Mouse (Mus musculus) forebrain, embryonic 13.5 days (tissue): ENCODE data around the gene Hspa1l. TPM values are rescaled to one million over a fixed set of nuclear protein-coding genes. Genes with fewer than 3 reads are reported as not detected.
"Not testable (repeated sequence)": the region's sequence is repeated elsewhere in the genome, so short reads cannot be mapped to it uniquely, and the experiment has no call there.

ENCODE experiments used
- ATAC-seq: fragments of 200-750 bp; cut with Nextera tagmentation; 2 replicates; pipeline ENCODE4 v1.8.0; 2017
- H3K27ac ChIP-seq: fragments of 300-500 bp; sonication (generic); 2 replicates; pipeline ENCODE4 v1.5.1; 2015; ENCODE audit warnings: inconsistent platforms, mild to moderate bottlenecking, moderate library complexity
- H3K27me3 ChIP-seq: fragments of 300-500 bp; sonication (generic); 2 replicates; pipeline ENCODE4 v1.6.1; 2015; ENCODE audit warnings: mild to moderate bottlenecking, inconsistent platforms
- H3K36me3 ChIP-seq: fragments of 300-500 bp; sonication (generic); 2 replicates; pipeline ENCODE4 v1.6.1; 2015; ENCODE audit warnings: mild to moderate bottlenecking, inconsistent platforms; ENCODE audit not compliant: poor library complexity, severe bottlenecking
- H3K4me1 ChIP-seq: fragments of 300-500 bp; sonication (generic); 2 replicates; pipeline ENCODE4 v1.6.1; 2015; ENCODE audit warnings: inconsistent platforms
- H3K4me2 ChIP-seq: fragments of 300-500 bp; sonication (generic); 2 replicates; pipeline ENCODE4 v1.6.1; 2015; ENCODE audit warnings: inconsistent platforms, mild to moderate bottlenecking, moderate library complexity
- H3K4me3 ChIP-seq: fragments of 300-500 bp; sonication (generic); 2 replicates; pipeline ENCODE4 v1.5.1; 2015; ENCODE audit warnings: mild to moderate bottlenecking, inconsistent platforms
- H3K9ac ChIP-seq: fragments of 300-500 bp; sonication (generic); 2 replicates; pipeline ENCODE4 v1.6.1; 2015; ENCODE audit warnings: mild to moderate bottlenecking, inconsistent platforms
- H3K9me3 ChIP-seq: fragments of 300-500 bp; sonication (generic); replicated peaks from 2 replicates; pipeline ENCODE4 v1.6.1; 2016; ENCODE audit warnings: inconsistent platforms
- WGBS: fragments of 180-500 bp; shearing (Covaris S2); methylation state at CpG from one replicate; pipeline ENCODE4 v1.1.7; 2015; 5-methylcytosine and 5-hydroxymethylcytosine counted together
- polyA plus RNA-seq: library from polyadenylated mRNA; unstranded; fragments of >200 nt; fragmentation: Nextera tagmentation; extraction: Ambion mirVana; gene quantifications from 2 replicates; pipeline ENCODE4 v1.2.1, GENCODE M21; 2015

Hspa1l gene
- polyA plus RNA-seq, 1 experiment from 2014 or later = 1.3 TPM

DNA sequence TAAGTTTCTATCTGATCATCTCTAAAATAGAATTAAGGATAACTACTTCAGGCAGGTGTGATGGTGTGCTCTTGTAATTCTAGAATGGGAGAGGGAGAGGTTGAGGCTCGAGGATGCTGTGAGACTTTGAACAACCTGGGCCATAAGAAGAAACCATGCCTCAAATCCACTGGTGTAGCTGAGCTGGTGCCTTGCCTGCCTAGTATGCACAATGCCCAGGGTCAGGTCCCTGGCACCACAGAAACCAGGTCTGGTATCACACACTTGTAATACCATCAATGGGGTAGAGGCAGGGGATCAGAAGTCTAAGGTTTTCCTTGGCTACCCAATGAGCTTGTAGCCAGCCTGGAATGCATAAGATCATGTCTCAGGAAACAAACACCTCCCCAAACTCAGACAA, 9.7 kb upstream of the Hspa1l start:
- H3K4me1 ChIP-seq = peaks cover 12% of the 10 kb centered on the region
- H3K36me3 ChIP-seq = no peaks in the 10 kb centered on the region
- H3K9ac ChIP-seq = no peak overlapping the region
- H3K27me3 ChIP-seq = peaks cover 29% of the 10 kb centered on the region
- no peaks in the 10 kb centered on the region for H3K9me3 ChIP-seq
- no peak overlapping the region for H3K4me3 ChIP-seq
- WGBS = 57% methylated on average over 1 of the region's 1 CpGs
- no peak overlapping the region for H3K27ac ChIP-seq
- no peak overlapping the region for H3K4me2 ChIP-seq
- no peak for ATAC-seq

DNA sequence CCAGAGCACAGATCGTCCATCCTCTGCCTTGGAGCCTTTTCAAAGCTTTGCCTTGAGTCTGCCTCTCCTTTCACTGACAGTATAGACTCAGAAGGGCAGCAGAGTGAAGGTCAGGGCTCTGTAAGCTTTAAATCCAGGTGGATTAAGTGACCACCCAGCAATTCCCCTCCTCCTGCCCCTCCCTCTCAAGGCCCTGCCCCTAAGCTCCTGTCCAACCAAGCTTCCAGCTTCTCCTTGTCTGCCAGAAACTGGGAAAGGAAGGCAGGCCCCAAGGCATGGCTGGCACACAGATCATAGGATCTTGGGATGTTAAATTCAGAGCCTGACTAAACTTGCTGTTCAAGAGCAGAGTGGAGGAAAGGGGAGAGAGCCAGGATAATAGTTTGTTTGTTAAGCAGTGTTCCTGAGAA, 7.9 kb upstream of the Hspa1l start:
- ATAC-seq = no peak
- H3K4me3 ChIP-seq = no peak overlapping the region
- no peaks in the 10 kb centered on the region for H3K36me3 ChIP-seq
- no peak overlapping the region for H3K27ac ChIP-seq
- no peak overlapping the region for H3K4me2 ChIP-seq
- H3K9me3 ChIP-seq = no peaks in the 10 kb centered on the region
- H3K9ac ChIP-seq = peak overlapping the region; percentile 18; the same call in 1 of the 2 replicates
- peaks cover 47% of the 10 kb centered on the region for H3K27me3 ChIP-seq
- peaks cover 8% of the 10 kb centered on the region for H3K4me1 ChIP-seq
- 5% methylated on average over 1 of the region's 1 CpGs for WGBS

DNA sequence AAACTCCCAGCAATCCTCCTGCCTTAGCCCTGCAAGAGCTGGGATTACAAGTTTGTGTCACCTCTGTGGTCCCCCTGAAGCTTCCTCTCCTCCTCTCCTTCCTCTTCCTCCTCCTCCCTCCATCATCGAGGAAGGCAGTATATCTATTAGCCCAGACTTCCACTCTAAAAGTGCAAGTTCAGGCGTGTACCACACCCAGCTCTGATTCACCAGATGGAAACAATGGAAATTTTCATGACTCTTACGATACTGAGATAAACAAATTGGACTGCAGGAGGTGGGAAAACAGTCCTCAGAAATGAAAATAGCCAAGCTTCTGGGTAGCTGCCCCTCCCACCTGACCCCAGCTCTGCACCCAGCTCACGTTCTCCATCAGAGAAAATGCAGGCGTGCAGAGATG, 6.9 kb upstream of the Hspa1l start:
- no peaks in the 10 kb centered on the region for H3K36me3 ChIP-seq
- no peak overlapping the region for H3K4me2 ChIP-seq
- no peak overlapping the region for H3K4me3 ChIP-seq
- WGBS = 83% methylated on average over 5 of the region's 5 CpGs
- no peak for ATAC-seq
- H3K27ac ChIP-seq = no peak overlapping the region
- H3K4me1 ChIP-seq = no peaks in the 10 kb centered on the region
- no peak overlapping the region for H3K9ac ChIP-seq
- H3K27me3 ChIP-seq = peaks cover 48% of the 10 kb centered on the region
- no peaks in the 10 kb centered on the region for H3K9me3 ChIP-seq

- H3K4me1 ChIP-seq, H3K9me3 ChIP-seq, H3K4me2 ChIP-seq, H3K4me3 ChIP-seq, H3K36me3 ChIP-seq, ATAC-seq, H3K27ac ChIP-seq, H3K9ac ChIP-seq: not testable (repeated sequence)
- 62% methylated on average over 8 of the region's 11 CpGs for WGBS
- peaks cover 42% of the 10 kb centered on the region for H3K27me3 ChIP-seq
Measured at GRCm38 (mm10) chr17:34969822-34970221, 2.7 kb upstream of the Hspa1l start, which contains the start of gene Gm20481. Gene Gm20481 (plus strand): TSS chr17:34969912.

GRCm38 (mm10) chr17:34970850-34971249, 1.7 kb upstream of the Hspa1l start:
- not testable (repeated sequence) for H3K9ac ChIP-seq, H3K27ac ChIP-seq, ATAC-seq, H3K4me3 ChIP-seq, H3K9me3 ChIP-seq, H3K4me2 ChIP-seq, H3K36me3 ChIP-seq, H3K4me1 ChIP-seq
- 51% methylated on average over 24 of the region's 37 CpGs for WGBS
- H3K27me3 ChIP-seq = peaks cover 41% of the 10 kb centered on the region

GRCm38 (mm10) chr17:34971694-34972068, 822 bp upstream of the Hspa1l start:
- WGBS = 0% methylated on average over 14 of the region's 43 CpGs
- Histone ChIP-seq H3K4me2 (peak overlapping the region; percentile 79), H3K4me3 (peak overlapping the region; percentile 40), H3K9ac (0 out of 2 replicates have a peak overlapping the region, but pooled peaks have one; percentile 48), H3K27me3 (peaks cover 39% of the 10 kb centered on the region)
- not testable (repeated sequence) for H3K4me1 ChIP-seq, H3K36me3 ChIP-seq, H3K27ac ChIP-seq, ATAC-seq, H3K9me3 ChIP-seq

GRCm38 (mm10) chr17:34975581-34976492, 3.3 kb downstream of the Hspa1l start:
- Histone ChIP-seq H3K4me2 (no peak overlapping the region), H3K27me3 (0 out of 2 replicates have a peak, but pooled peaks cover 9% of the 10 kb centered on the region), H3K4me1 (peaks cover 13% of the 10 kb centered on the region), H3K9me3 (no peaks in the 10 kb centered on the region), H3K36me3 (no peaks in the 10 kb centered on the region), H3K9ac (no peak overlapping the region), H3K27ac (no peak overlapping the region), H3K4me3 (no peak overlapping the region)
- 86% methylated on average over 3 of the region's 3 CpGs for WGBS
- no peak for ATAC-seq

DNA sequence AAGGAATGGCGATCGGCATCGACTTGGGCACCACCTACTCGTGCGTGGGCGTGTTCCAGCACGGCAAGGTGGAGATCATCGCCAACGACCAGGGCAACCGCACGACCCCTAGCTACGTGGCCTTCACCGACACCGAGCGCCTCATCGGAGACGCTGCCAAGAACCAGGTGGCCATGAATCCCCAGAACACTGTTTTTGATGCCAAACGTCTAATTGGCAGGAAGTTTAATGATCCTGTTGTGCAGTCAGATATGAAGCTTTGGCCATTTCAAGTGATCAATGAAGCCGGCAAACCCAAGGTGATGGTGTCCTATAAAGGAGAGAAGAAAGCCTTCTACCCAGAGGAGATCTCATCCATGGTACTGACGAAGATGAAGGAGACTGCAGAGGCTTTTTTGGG, 4.5 kb downstream of the Hspa1l start:
- WGBS = 96% methylated on average over 20 of the region's 20 CpGs
- Histone ChIP-seq H3K9ac (no peak overlapping the region), H3K27me3 (0 out of 2 replicates have a peak, but pooled peaks cover 9% of the 10 kb centered on the region), H3K4me1 (peaks cover 18% of the 10 kb centered on the region), H3K4me2 (no peak overlapping the region), H3K4me3 (no peak overlapping the region), H3K36me3 (no peaks in the 10 kb centered on the region), H3K27ac (no peak overlapping the region), H3K9me3 (no peaks in the 10 kb centered on the region)
- no peak for ATAC-seq

- ATAC-seq = no peak
- Histone ChIP-seq H3K27me3 (0 out of 2 replicates have a peak, but pooled peaks cover 7% of the 10 kb centered on the region), H3K4me3 (no peak overlapping the region), H3K4me1 (peaks cover 23% of the 10 kb centered on the region), H3K4me2 (no peak overlapping the region), H3K9ac (no peak overlapping the region), H3K27ac (no peak overlapping the region), H3K36me3 (no peaks in the 10 kb centered on the region), H3K9me3 (no peaks in the 10 kb centered on the region)
- WGBS = 88% methylated on average over 27 of the region's 27 CpGs
Measured at GRCm38 (mm10) chr17:34978239-34978638, 5.7 kb downstream of the Hspa1l start.

DNA sequence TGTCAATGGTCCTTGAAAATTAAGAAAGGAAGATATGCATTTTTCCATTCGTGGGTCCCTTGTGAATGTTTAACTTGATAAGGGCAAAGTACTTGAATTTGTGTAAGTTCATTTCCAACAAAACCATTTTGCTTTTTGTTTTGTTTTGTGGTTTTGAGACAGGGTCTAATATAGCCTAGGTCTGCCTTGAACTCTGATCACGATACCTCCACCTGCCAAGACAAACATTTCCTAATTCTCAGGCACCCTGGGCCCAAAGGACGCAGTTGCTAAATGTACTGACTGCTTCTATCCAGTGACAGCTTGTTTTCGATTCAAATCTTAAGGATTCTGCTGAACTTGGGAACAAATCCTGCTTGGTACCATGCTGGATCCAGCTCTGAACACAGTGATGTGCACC, 7.1 kb downstream of the Hspa1l start:
- Histone ChIP-seq H3K36me3 (no peaks in the 10 kb centered on the region), H3K27ac (no peak overlapping the region), H3K4me3 (no peak overlapping the region), H3K9ac (peak overlapping the region; percentile 36; the same call in 1 of the 2 replicates), H3K9me3 (no peaks in the 10 kb centered on the region), H3K4me2 (no peak overlapping the region), H3K27me3 (no peaks in the 10 kb centered on the region), H3K4me1 (peaks cover 26% of the 10 kb centered on the region)
- 95% methylated on average over 4 of the region's 4 CpGs for WGBS
- no peak for ATAC-seq

DNA sequence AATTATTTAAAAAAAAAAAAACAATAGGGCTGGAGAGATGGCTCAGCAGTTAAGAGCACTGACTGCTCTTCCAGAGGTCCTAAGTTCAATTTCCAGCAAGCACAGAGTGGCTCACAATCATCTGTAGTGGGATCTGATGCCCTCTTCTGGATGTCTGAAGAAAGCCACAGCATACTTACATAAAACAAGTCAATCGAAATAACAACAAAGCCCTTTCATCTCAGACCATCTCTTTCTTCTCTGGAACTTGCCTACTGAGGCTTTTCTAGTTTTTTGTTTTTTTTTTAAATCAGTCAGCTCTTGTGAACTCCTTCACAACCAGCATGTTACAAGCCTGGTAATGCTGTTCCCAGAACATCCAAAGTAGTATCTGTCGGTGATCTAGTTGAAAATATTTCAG, 8.2 kb downstream of the Hspa1l start:
- H3K9me3 ChIP-seq = no peaks in the 10 kb centered on the region

GRCm38 (mm10) chr17:34981690-34982180, 9.2 kb downstream of the Hspa1l start, which contains the start of gene Lsm2:
Gene Lsm2 (plus strand): TSS chr17:34981862.
- H3K9me3 ChIP-seq = no peaks in the 10 kb centered on the region
- peak within 1 kb of the TSS; percentile 97 for H3K27ac ChIP-seq
- ATAC-seq = peak; percentile 97
- H3K27me3 ChIP-seq = no peaks in the 10 kb centered on the region
- H3K9ac ChIP-seq = peak within 1 kb of the TSS; percentile 92
- H3K4me2 ChIP-seq = peak within 1 kb of the TSS; percentile 89
- peaks cover 20% of the 10 kb centered on the region for H3K36me3 ChIP-seq
- peak within 1 kb of the TSS; percentile 88 for H3K4me3 ChIP-seq
- under 1% methylated on average over 58 of the region's 58 CpGs for WGBS
- H3K4me1 ChIP-seq = peaks cover 26% of the 10 kb centered on the region

More for the DNA sequence above, 8.2 kb downstream of the Hspa1l start:
- Histone ChIP-seq H3K4me2 (peak overlapping the region; percentile 89), H3K27me3 (no peaks in the 10 kb centered on the region), H3K9ac (peak overlapping the region; percentile 92), H3K4me1 (peaks cover 26% of the 10 kb centered on the region), H3K4me3 (peak overlapping the region; percentile 88), H3K36me3 (peaks cover 10% of the 10 kb centered on the region), H3K27ac (peak overlapping the region; percentile 97; the same call in 1 of the 2 replicates)
- WGBS = 21% methylated on average over 2 of the region's 2 CpGs
- no peak for ATAC-seq
